Mouse (Mus musculus) neural tube, embryonic 14.5 days (tissue): ENCODE data around the gene Tcf7. TPM values are rescaled to one million over a fixed set of nuclear protein-coding genes. Genes with fewer than 3 reads are reported as not detected.

Source experiments
- ATAC-seq: fragments of 200-750 bp; cut with Nextera tagmentation; 2 replicates; pipeline ENCODE4 v1.8.0; 2017; ENCODE audit warnings: low read depth, mild to moderate bottlenecking, moderate TSS enrichment, moderate library complexity
- H3K27ac ChIP-seq: fragments of 300-500 bp; sonication (generic); 2 replicates; pipeline ENCODE4 v1.5.1; 2014; ENCODE audit warnings: low read depth, mild to moderate bottlenecking, control low read depth, low read length, moderate library complexity, mixed read lengths
- H3K27me3 ChIP-seq: fragments of 300-500 bp; sonication (generic); 2 replicates; pipeline ENCODE4 v1.6.1; 2014; ENCODE audit warnings: low read length; ENCODE audit not compliant: control insufficient read depth, insufficient read depth
- H3K36me3 ChIP-seq: fragments of 300-500 bp; sonication (generic); 2 replicates; pipeline ENCODE4 v1.6.1; 2014; ENCODE audit warnings: low read length, mixed read lengths; ENCODE audit not compliant: control insufficient read depth, insufficient read depth
- H3K4me1 ChIP-seq: fragments of 300-500 bp; sonication (generic); 2 replicates; pipeline ENCODE4 v1.6.1; 2014; ENCODE audit warnings: low read length; ENCODE audit not compliant: control insufficient read depth, insufficient read depth
- H3K4me2 ChIP-seq: fragments of 300-500 bp; sonication (generic); 2 replicates; pipeline ENCODE4 v1.6.1; 2014; ENCODE audit warnings: mild to moderate bottlenecking, low read depth, low read length, control low read depth
- H3K4me3 ChIP-seq: fragments of 300-500 bp; sonication (generic); 2 replicates; pipeline ENCODE4 v1.5.1; 2014; ENCODE audit warnings: low read depth, low read length, control low read depth, mixed read lengths
- H3K9ac ChIP-seq: fragments of 300-500 bp; sonication (generic); replicated peaks from 2 replicates; pipeline ENCODE4 v1.6.1; 2014; ENCODE audit warnings: low read depth, mild to moderate bottlenecking, control low read depth, low read length, mixed read lengths
- H3K9me3 ChIP-seq: fragments of 300-500 bp; sonication (generic); 2 replicates; pipeline ENCODE4 v1.6.1; 2016; ENCODE audit warnings: low read length; ENCODE audit not compliant: control insufficient read depth
- WGBS: fragments of 180-500 bp; shearing (Covaris S2); extraction: QIAGEN DNeasy Blood & Tissue Kit; methylation state at CpG from one replicate; pipeline ENCODE4 v1.1.7; 2014; 5-methylcytosine and 5-hydroxymethylcytosine counted together
- polyA plus RNA-seq: library from polyadenylated mRNA; unstranded; fragments of >200 nt; fragmentation: Nextera tagmentation; extraction: Ambion mirVana; gene quantifications from 2 replicates; pipeline ENCODE4 v1.2.1, GENCODE M21; 2014

Tcf7 gene
- polyA plus RNA-seq, 1 experiment from 2014 or later = 3.5 TPM

DNA sequence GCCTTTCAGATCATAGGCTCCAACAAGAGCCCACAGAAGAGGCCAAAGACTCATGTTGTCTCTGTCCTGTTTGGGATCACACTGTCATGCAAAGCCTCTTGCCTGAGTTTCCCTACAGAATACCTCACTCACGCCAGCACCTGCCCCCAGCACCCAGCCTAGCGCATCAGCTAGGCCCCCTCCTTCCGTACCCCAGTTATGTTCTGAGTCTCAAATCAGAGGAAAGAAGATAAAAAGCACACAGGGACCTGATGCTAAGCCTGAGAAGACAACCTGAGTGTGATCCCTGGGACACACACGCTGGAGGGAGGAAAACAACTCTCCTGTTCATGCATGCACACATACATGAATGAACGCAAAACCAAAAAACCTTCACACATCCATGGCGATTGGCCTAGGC is 3.8 kb downstream of the Tcf7 start:
- no peak overlapping the region for H3K27ac ChIP-seq
- H3K4me1 ChIP-seq = 0 out of 2 replicates have a peak, but pooled peaks cover 2% of the 10 kb centered on the region
- H3K9me3 ChIP-seq = no peaks in the 10 kb centered on the region
- H3K9ac ChIP-seq = no peak overlapping the region
- WGBS = 94% methylated on average over 6 of the region's 6 CpGs
- peaks cover 8% of the 10 kb centered on the region; the same call in 1 of the 2 replicates for H3K27me3 ChIP-seq
- no peak overlapping the region for H3K4me3 ChIP-seq
- no peak overlapping the region for H3K4me2 ChIP-seq
- ATAC-seq = no peak
- H3K36me3 ChIP-seq = no peaks in the 10 kb centered on the region

- Histone ChIP-seq H3K4me2 (no peak overlapping the region), H3K4me1 (peaks cover under 1% of the 10 kb centered on the region; the same call in 1 of the 2 replicates), H3K4me3 (no peak overlapping the region), H3K9me3 (no peaks in the 10 kb centered on the region), H3K27me3 (peaks cover 5% of the 10 kb centered on the region; the same call in 1 of the 2 replicates), H3K27ac (no peak overlapping the region), H3K9ac (no peak overlapping the region), H3K36me3 (no peaks in the 10 kb centered on the region)
- no peak for ATAC-seq
- 96% methylated on average over 3 of the region's 3 CpGs for WGBS
Observed at GRCm38 (mm10) chr11:52278164-52278563, 4.7 kb downstream of the Tcf7 start.

DNA sequence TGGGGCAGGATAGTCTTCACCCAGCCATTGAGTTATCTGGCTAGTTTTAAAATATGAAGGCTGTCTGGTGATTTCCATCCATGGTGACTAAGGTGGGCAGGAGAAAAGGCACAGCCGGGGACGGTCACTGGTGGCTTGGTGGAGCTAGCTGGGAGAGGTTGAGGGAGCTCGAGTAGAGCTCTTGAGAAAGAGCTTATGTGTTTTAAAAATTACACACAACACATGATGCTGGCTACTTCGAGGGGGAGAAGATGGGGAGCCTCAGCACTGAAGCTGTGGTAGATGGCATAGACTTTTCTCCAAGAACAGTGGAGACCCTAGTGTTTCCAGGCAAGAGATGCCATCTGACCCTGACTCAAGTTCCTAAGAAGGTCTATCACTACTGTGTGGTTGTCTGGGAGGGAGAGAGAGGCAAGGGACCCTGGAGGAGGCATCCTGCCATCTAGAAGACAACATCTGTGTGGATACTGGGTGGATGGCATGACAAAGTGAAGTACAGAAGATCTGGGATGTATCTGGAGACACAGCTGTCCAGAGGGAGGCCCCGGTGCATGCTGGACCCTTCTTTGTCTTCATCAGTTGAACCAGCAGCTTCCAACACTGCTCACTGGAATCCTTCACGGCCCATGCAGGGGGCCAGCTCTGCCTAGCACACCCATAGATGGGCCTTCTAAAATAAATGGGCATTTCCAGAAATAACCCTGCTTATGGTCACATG is 5.2 kb downstream of the Tcf7 start:
- 93% methylated on average over 6 of the region's 6 CpGs for WGBS
- H3K27me3 ChIP-seq = peaks cover 1% of the 10 kb centered on the region; the same call in 1 of the 2 replicates

GRCm38 (mm10) chr11:52276961-52277391 is 5.8 kb downstream of the Tcf7 start:
- no peak overlapping the region for H3K4me2 ChIP-seq
- H3K27me3 ChIP-seq = no peaks in the 10 kb centered on the region
- H3K4me3 ChIP-seq = no peak overlapping the region
- H3K9ac ChIP-seq = no peak overlapping the region
- 91% methylated on average over 8 of the region's 8 CpGs for WGBS
- no peaks in the 10 kb centered on the region for H3K36me3 ChIP-seq
- no peak overlapping the region for H3K27ac ChIP-seq
- no peaks in the 10 kb centered on the region for H3K9me3 ChIP-seq
- ATAC-seq = no peak
- H3K4me1 ChIP-seq = peaks cover 6% of the 10 kb centered on the region; the same call in 1 of the 2 replicates

More for the DNA sequence above, 5.2 kb downstream of the Tcf7 start:
- H3K9me3 ChIP-seq = no peaks in the 10 kb centered on the region
- no peak overlapping the region for H3K4me3 ChIP-seq
- no peak overlapping the region for H3K4me2 ChIP-seq
- H3K4me1 ChIP-seq = peaks cover 6% of the 10 kb centered on the region; the same call in 1 of the 2 replicates
- no peaks in the 10 kb centered on the region for H3K36me3 ChIP-seq
- H3K27ac ChIP-seq = no peak overlapping the region
- no peak overlapping the region for H3K9ac ChIP-seq
- ATAC-seq = no peak

DNA sequence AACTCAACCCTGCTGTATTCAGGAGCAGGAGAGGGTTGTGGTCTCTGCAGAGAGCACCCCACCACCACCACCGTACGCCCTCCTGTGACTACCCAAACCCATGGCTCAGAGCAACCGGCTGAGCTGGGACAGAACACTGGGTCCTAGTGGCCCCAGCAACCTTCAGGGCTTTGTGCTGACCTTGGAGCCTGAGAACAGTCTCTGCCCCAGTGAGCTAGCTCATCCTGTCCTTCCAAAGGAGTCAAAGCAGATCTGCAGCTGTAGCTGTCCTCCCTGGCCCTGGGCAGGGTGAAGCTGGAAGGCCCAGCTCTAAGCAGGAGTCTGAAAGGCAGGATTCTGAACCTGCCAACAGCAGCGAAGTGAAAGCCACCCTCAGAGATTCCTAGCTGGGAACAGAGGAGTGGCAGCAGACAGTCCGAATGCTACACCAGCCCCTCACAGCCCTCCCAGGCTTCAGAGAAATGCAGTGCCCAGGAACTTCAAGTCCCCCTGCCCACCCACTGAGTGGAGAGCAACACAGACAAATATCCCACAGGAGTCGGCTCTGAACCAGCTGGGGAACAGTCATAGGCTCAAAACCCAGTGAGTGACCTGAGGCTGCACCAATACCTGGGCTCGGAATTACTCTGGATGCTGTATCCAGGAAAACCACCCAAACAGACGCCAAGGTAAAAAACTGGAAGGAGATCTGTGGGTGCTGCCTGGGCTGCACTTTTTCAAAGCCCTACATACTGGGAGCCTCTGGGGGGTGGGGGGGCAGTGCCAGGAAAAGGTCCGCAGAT is 6.8 kb downstream of the Tcf7 start:
- Histone ChIP-seq H3K4me2 (no peak overlapping the region), H3K36me3 (no peaks in the 10 kb centered on the region), H3K4me1 (peaks cover 6% of the 10 kb centered on the region; the same call in 1 of the 2 replicates), H3K27ac (no peak overlapping the region), H3K4me3 (no peak overlapping the region), H3K9ac (no peak overlapping the region), H3K27me3 (no peaks in the 10 kb centered on the region), H3K9me3 (no peaks in the 10 kb centered on the region)
- 84% methylated on average over 9 of the region's 9 CpGs for WGBS
- no peak for ATAC-seq

GRCm38 (mm10) chr11:52275366-52275765 is 7.4 kb downstream of the Tcf7 start:
- Histone ChIP-seq H3K27ac (no peak overlapping the region), H3K36me3 (no peaks in the 10 kb centered on the region), H3K27me3 (no peaks in the 10 kb centered on the region), H3K4me2 (no peak overlapping the region), H3K9me3 (no peaks in the 10 kb centered on the region), H3K4me3 (no peak overlapping the region), H3K4me1 (peaks cover 6% of the 10 kb centered on the region; the same call in 1 of the 2 replicates), H3K9ac (no peak overlapping the region)
- ATAC-seq = no peak
- 85% methylated on average over 8 of the region's 8 CpGs for WGBS

- no peaks in the 10 kb centered on the region for H3K9me3 ChIP-seq
- WGBS = 89% methylated on average over 20 of the region's 20 CpGs
- H3K27me3 ChIP-seq = no peaks in the 10 kb centered on the region
- H3K4me3 ChIP-seq = no peak overlapping the region
- H3K36me3 ChIP-seq = no peaks in the 10 kb centered on the region
- H3K27ac ChIP-seq = no peak overlapping the region
- H3K9ac ChIP-seq = no peak overlapping the region
- ATAC-seq = no peak
- peaks cover 6% of the 10 kb centered on the region; the same call in 1 of the 2 replicates for H3K4me1 ChIP-seq
- no peak overlapping the region for H3K4me2 ChIP-seq
Observed at GRCm38 (mm10) chr11:52274456-52275112, 8.2 kb downstream of the Tcf7 start.

GRCm38 (mm10) chr11:52273942-52274330 is 8.9 kb downstream of the Tcf7 start:
- no peak for ATAC-seq
- Histone ChIP-seq H3K9ac (no peak overlapping the region), H3K27ac (no peak overlapping the region)

More at GRCm38 (mm10) chr11:52273942-52274330, 8.9 kb downstream of the Tcf7 start:
- H3K27me3 ChIP-seq = no peaks in the 10 kb centered on the region
- H3K4me3 ChIP-seq = no peak overlapping the region
- H3K4me1 ChIP-seq = peaks cover 6% of the 10 kb centered on the region; the same call in 1 of the 2 replicates
- 87% methylated on average over 4 of the region's 4 CpGs for WGBS
- no peaks in the 10 kb centered on the region for H3K36me3 ChIP-seq
- no peak overlapping the region for H3K4me2 ChIP-seq
- H3K9me3 ChIP-seq = no peaks in the 10 kb centered on the region
